Mouse (Mus musculus) spleen, embryonic (tissue): Measurements from ENCODE around the gene Rtl6.

Source experiments
- CTCF ChIA-PET: fragments of 350-600 bp; sonication (Branson Sonifier 250); formaldehyde crosslinking; loops from one replicate; lab custom pipeline; 2022; lab: Charles Lee

The Rtl6 gene

GRCm38 (mm10) chr15:84538974-84539588, 18.5 kb downstream of the Rtl6 start:
- CTCF ChIA-PET, result no interaction called here

GRCm38 (mm10) chr15:84537117-84537516, 20.5 kb downstream of the Rtl6 start:
- CTCF ChIA-PET, result interaction anchor here (0.6 to 1.5 kb wide), 3 partner anchors 13 to 84 kb away, joined by 3 to 14 read pairs (median 3); no protein-coding TSS in a partner anchor

GRCm38 (mm10) chr15:84536611-84537010, 21.0 kb downstream of the Rtl6 start:
- CTCF ChIA-PET, result interaction anchor here (0.6 to 1.5 kb wide), 4 partner anchors 13 to 352 kb away, joined by 3 to 14 read pairs (median 3); no protein-coding TSS in a partner anchor

GRCm38 (mm10) chr15:84535953-84536352, 21.7 kb downstream of the Rtl6 start:
- CTCF ChIA-PET, result interaction anchor here (0.8 to 1.5 kb wide), 3 partner anchors 14 to 351 kb away, joined by 3 read pairs; no protein-coding TSS in a partner anchor

GRCm38 (mm10) chr15:84532211-84532610, 25.4 kb downstream of the Rtl6 start:
- CTCF ChIA-PET, result interaction anchor here (0.7 kb wide), 1 partner anchor 272 kb away, joined by 3 read pairs; no protein-coding TSS in a partner anchor

- CTCF ChIA-PET, result interaction anchor here (0.7 to 1.0 kb wide), 2 partner anchors 22 to 271 kb away, joined by 3 read pairs; no protein-coding TSS in a partner anchor
Measured at GRCm38 (mm10) chr15:84531535-84531934, 26.1 kb downstream of the Rtl6 start.

GRCm38 (mm10) chr15:84526921-84527320, 30.7 kb downstream of the Rtl6 start:
- CTCF ChIA-PET, result no interaction called here

GRCm38 (mm10) chr15:84525222-84525883, 32.3 kb downstream of the Rtl6 start:
- CTCF ChIA-PET, result no interaction called here

GRCm38 (mm10) chr15:84522953-84523689, 34.5 kb downstream of the Rtl6 start:
- CTCF ChIA-PET, result no interaction called here

GRCm38 (mm10) chr15:84521486-84521885, 36.1 kb downstream of the Rtl6 start:
- CTCF ChIA-PET, result interaction anchor here (0.7 kb wide), 1 partner anchor 26 kb away, joined by 5 read pairs; no protein-coding TSS in a partner anchor

GRCm38 (mm10) chr15:84518540-84518939, 39.1 kb downstream of the Rtl6 start:
- CTCF ChIA-PET, result no interaction called here

GRCm38 (mm10) chr15:84512626-84513296, 44.9 kb downstream of the Rtl6 start:
- CTCF ChIA-PET, result no interaction called here

GRCm38 (mm10) chr15:84509981-84510380, 47.6 kb downstream of the Rtl6 start:
- CTCF ChIA-PET, result no interaction called here

GRCm38 (mm10) chr15:84509161-84509560, 48.5 kb downstream of the Rtl6 start:
- CTCF ChIA-PET, result no interaction called here

GRCm38 (mm10) chr15:84506026-84506425, 51.6 kb downstream of the Rtl6 start:
- CTCF ChIA-PET, result no interaction called here

GRCm38 (mm10) chr15:84504895-84505294, 52.7 kb downstream of the Rtl6 start:
- CTCF ChIA-PET, result no interaction called here
